Mouse (Mus musculus) heart, adult 10 weeks (tissue): ENCODE measurements around the gene Rpl24. TPM values are rescaled to one million over a fixed set of nuclear protein-coding genes. Genes with fewer than 3 reads are reported as not detected.

Experiments
- polyA plus RNA-seq: library from polyadenylated mRNA; stranded (reverse); fragments of 350-450 nt; fragmentation: Illumina TruSeq; extraction: RNeasy Lipid Tissue Mini Kit (QIAGEN cat#74804); gene quantifications from one replicate; pipeline ENCODE4 v1.2.3, GENCODE M21; 2014; ENCODE audit warnings: low read depth, low replicate concordance

The Rpl24 gene
- 618 TPM for polyA plus RNA-seq

GRCm38 (mm10) chr16:55966212-55966871, at the start of gene Rpl24:
Rpl24 (plus strand) TSS chr16:55966275.

DNA sequence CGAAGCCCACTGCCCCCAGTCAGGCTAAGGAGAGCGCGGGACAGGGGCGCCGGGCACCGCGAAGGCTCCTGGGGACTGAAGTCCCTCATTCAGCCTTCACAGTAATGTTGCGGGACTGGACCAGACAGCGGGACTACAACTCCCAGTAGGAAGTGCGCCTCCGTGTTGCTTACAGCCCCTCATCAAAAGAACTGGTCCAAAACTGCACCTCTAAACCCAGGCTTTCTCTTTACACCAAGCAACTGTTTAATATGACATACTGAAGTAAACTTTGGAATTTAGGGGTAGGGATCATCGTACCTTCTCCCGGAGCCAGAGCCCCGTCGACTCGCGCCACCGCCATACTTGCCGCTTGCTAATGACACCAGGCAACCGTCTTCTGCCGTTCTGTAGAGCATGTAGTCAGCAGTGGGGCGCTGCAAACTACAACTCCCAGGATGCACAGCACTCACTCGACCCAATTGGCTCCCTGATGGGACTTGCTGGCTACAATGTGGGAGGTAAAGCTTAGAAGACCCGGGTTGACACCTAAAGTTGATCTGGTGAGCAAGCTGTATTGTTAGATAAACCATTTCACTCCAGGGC, 31.5 kb upstream of the Rpl24 start, which contains the start of gene Cep97:
TSS of gene Cep97 (minus strand) at position 403 of the 585 bp plus-strand sequence.

DNA sequence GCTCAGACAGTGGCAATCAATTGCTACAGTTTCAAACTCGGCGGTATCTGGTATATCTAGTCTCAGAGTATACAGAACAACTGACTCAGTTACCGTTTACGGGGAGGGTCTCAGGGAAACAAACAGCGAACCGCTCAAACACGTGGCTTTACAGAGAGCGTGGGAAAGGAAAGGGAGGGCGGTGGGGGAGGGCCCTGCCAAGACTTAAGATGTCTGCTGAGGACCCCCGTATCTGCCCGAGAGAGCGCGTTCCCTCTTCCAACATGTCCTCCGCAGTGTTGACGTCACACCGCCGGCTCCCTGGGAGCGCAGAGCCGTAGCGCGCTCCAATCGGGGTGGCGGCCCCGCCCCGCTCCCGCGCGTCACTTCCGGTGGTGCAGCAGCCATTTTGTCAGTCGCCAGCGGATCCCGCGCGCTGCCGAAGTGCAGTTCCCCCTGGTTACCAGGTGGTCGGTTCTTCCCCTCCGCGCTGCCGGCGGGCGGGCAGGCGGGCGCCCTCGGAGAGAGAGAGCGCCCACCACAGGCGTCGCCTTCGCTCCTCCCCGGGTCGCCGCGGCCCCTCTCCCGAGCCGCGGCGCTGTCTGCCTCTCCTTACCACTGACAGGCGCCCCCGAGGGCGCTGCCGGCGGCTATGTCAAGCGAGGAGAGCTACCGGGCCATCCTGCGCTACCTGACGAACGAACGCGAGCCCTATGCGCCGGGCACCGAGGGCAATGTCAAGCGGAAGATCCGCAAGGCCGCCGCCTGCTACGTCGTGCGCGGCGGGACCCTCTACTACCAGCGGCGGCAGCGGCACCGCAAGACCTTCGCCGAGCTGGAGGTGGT, 7.6 kb downstream of the Rpl24 start, which contains the start of gene Zbtb11:
TSS of gene Zbtb11 (plus strand) at position 453 of the 825 bp plus-strand sequence.

Other genes starting within 250 kb of the Rpl24 start
- gene Nfkbiz, start 127.4 kb upstream of the Rpl24 start, polyA plus RNA-seq, result 3.0 TPM
- gene Nxpe3, start 71.0 kb upstream of the Rpl24 start, polyA plus RNA-seq, result 0.39 TPM
- gene Cep97, start 31.4 kb upstream of the Rpl24 start, polyA plus RNA-seq, result 3.0 TPM
- gene Zbtb11, start 7.6 kb downstream of the Rpl24 start, polyA plus RNA-seq, result 10.4 TPM
- 66.1 TPM for gene Pcnp, start 63.5 kb downstream of the Rpl24 start, polyA plus RNA-seq
- gene Trmt10c, start 71.5 kb downstream of the Rpl24 start, polyA plus RNA-seq, result 14.6 TPM
- gene Senp7, start 82.1 kb downstream of the Rpl24 start, polyA plus RNA-seq, result 9.0 TPM
- 0.08 TPM for gene Impg2, start 238.0 kb downstream of the Rpl24 start, polyA plus RNA-seq